Mouse (Mus musculus): ENCODE results near the gene Tle2.

DNA sequence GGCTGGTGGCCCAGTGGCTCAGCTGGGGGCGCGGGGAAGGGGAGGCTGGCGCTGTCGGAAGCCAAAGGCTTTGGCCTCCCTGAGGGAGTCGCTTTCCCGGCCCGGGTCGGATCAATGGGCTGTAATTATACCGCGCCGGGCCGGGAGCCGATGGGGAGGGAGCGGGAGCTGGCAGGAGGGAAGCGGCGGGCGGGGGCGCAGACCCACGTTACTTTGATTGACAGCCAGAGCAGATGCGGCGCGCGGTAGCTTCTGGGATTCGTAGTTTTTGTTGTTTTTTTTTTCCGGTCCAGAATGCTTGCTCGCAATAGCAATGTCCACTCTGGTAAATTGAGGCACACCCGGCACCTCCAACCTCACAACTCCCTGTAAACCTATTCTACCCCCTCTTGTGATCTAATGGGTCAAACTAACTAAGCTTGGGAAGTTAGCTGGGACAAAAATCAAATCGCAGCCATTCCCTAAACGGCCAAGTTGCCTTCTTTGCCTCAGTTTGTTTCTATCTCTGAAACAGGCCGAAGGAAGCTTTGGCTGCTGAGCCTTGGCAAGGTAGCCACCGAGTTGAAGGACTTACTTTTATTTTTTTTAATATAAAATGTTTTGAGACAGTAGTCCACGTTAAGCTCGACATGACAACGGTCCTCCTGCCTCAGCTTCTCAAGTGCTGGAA is 3.4 kb upstream of the Tle2 start:
- peak in 1 of 2 experiments; percentile 27; a peak in 1 of 4 replicates for TF ChIP-seq POLR2A (IDR thresholded peaks at IDR 0.05; ENCODE audit: control insufficient read depth in 1 of 2, insufficient read depth in 1 of 2, low read depth in 1 of 2, low read length in 2 of 2, poor library complexity in 1 of 2)
- TF ChIP-seq CHD1 (IDR thresholded peaks at IDR 0.05; ENCODE audit: low read depth, low read length) = no peak
- no peak for TF ChIP-seq RCOR1 (IDR thresholded peaks at IDR 0.05; ENCODE audit: low read depth, low read length)
- 0 out of 6 replicates have a peak, but pooled peaks of 1 of the 3 experiments have one; percentile 2 for TF ChIP-seq CTCF (IDR thresholded peaks at IDR 0.05 in 2 of 3, conservative IDR thresholded peaks at IDR 0.05 in 1 of 3; ENCODE audit: control insufficient read depth in 1 of 3, insufficient read depth in 1 of 3, low read depth in 2 of 3, low read length in 3 of 3, poor library complexity in 1 of 3, severe bottlenecking in 1 of 3)
- peak; percentile 77; the same call in 1 of the 2 replicates for TF ChIP-seq KAT2A (conservative IDR thresholded peaks at IDR 0.05; ENCODE audit: low read depth, low read length)
- TF ChIP-seq BHLHE40 (IDR thresholded peaks at IDR 0.05; ENCODE audit: borderline replicate concordance, low read depth, low read length) = peak; percentile 90
- TF ChIP-seq USF2 (IDR thresholded peaks at IDR 0.05; ENCODE audit: borderline replicate concordance in 1 of 2, insufficient read depth in 1 of 2, low read depth in 1 of 2, low read length in 2 of 2) = no peak
- no peak for TF ChIP-seq JUND (IDR thresholded peaks at IDR 0.05; ENCODE audit: low read depth, low read length)

Data from MEL (cell line).